Mouse (Mus musculus): Measurements from ENCODE around the gene Fam114a2.
A peak's percentile ranks its signal among the peaks of the same experiment; 100 is the strongest.
"Not testable (repeated sequence)": the region's sequence is repeated elsewhere in the genome, so short reads cannot be mapped to it uniquely, and the experiment has no call there.

Fam114a2 gene

DNA sequence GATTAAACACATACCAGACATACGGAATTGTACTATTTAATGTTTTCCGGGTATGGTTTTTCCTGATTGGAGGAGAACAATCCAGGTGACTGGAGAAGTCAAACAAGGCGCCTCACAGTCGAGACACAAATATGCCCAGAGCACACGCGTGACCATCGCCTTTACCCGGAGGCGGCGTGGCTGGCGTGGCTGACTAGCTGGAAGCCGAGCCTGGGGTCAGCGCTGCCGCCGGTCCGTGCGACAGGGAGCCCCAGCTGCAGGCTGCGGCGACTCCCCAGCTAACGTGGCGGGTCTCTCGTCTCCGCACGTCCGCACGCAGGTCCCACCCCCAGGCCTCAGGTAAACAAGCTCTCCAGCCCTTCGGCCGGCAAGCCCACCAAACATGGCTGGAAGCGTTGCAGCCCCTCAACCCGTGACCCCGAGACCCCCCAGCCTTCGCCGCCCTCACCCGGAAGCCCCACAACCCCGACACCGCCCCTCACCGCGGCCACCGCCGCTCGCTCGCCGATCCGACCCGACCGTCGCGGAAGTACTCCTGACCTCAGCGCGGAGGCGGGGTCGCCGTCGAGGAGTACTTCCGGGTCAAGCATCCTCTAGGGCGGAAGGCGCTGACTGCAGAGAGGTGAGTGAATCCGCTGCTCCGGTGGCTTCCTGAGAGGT, at the start of gene Fam114a2, which contains the start of gene Mfap3:
TSS of gene Fam114a2 (minus strand) at position 527 of the 660 bp plus-strand sequence.
TSS of gene Mfap3 (plus strand) at position 574 of the 660 bp plus-strand sequence.
- peak; percentile 95 for DNase-seq (ENCODE audit: low spot score)

DNA sequence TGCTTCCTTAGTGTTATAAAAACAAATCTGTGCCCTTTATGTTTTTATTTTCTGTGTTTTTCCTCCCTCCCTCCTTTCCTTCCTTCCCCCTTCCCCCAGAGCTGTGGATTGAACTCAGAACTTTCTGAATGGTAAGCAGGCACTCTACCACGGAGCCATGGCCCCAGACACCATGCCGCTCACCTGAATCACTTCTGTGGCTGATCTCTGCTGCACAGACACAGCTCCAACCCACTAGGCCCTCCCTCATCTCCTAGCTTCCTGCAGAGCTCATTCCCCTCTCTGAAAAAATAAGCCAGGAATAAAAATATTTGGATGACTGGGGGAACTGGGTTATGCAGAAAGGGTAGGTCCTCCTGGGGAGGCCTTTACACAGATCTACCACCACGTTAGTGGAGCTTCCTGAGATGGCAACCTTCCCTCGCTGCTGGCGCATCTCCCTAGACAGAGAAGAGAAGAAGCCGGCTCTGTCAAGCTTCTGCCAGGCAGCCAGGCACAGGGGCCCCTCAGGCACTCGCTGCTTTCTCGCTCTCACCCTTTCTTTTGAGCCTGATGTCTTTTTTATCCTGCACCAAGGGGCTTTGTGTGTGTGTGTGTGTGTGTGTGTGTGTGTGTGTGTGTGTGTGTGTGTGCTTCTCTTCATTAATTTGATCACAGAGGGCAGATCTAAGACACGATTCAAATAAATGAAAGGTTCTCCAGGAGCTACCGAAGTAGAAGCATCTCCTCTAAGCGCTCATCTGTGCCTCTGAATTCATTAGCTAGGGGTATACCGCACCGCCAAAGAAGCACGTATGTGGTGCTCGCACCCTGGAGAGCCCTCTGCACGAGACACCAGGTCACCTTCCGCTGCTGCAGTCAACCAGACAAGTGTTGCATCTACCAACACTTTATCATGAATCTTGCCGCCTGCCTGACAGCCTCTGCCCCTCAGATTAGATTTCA, 47.9 kb upstream of the Fam114a2 start:
- no peak for DNase-seq (ENCODE audit: low spot score)

DNA sequence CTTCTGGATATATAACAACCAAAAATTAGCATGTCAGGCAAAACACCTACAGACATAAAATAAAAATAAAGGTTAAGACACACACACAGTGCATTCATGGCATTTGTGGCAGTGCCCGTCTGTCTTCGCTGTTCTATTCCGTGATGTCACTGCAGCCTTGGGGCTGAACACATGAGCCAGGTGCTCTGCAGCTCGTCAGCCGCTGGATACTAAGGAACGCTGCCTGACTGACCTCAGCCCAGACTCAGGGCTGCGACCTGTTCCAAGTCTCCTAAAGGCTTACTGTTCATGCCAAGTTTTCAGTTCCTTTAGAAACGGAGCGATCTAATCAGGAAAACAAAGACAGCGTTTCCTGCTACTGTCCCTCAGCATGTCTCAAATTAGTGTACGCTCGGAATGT, 46.1 kb upstream of the Fam114a2 start:
- DNase-seq (ENCODE audit: low spot score): no peak

DNA sequence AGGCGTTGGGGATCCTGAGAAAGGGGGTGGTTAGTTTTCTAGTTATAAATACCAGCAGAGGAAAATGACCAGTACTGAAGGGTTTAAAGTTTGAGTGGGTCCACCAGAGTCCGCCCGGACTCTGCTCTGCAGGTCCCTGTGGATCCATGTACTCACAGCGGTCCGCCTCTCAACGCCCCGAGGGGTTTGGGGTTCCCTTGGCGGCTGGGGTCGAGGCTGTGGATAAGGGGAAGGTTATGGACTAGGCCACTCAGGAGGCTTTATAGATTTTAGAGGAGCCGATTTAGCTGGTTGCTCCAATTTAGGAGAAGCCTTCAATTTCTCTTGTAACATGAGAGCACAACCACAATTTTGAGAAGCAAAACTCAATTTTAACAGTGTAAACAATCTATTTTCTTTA, 39.5 kb upstream of the Fam114a2 start:
- DNase-seq (ENCODE audit: low spot score): not testable (repeated sequence)

GRCm38 (mm10) chr11:57553015-57553780, 34.8 kb upstream of the Fam114a2 start:
- no peak for DNase-seq (ENCODE audit: low spot score)

DNA sequence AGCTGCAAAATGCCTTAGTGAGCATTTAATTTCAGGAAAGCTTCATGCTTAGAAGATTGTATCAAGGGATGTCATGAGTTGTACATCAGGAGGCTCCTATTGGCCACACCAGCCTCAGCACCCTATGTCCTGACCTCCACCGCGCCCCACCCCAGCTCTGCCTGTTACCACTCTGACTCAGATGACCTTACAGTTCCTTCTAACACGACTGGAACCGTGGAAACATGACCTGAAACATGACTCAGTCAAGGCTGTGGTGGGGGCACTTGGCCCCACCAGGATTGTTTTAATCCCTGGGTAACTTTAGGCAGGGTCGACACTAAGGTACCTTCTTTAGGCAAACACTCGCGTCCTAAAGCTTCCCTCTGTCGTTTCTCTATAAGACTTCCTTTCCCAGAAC, 32.6 kb upstream of the Fam114a2 start:
- no peak for DNase-seq (ENCODE audit: low spot score)

- DNase-seq (ENCODE audit: low spot score): no peak
These were observed 31.8 kb upstream of the Fam114a2 start for GRCm38 (mm10) chr11:57550230-57550629.

DNA sequence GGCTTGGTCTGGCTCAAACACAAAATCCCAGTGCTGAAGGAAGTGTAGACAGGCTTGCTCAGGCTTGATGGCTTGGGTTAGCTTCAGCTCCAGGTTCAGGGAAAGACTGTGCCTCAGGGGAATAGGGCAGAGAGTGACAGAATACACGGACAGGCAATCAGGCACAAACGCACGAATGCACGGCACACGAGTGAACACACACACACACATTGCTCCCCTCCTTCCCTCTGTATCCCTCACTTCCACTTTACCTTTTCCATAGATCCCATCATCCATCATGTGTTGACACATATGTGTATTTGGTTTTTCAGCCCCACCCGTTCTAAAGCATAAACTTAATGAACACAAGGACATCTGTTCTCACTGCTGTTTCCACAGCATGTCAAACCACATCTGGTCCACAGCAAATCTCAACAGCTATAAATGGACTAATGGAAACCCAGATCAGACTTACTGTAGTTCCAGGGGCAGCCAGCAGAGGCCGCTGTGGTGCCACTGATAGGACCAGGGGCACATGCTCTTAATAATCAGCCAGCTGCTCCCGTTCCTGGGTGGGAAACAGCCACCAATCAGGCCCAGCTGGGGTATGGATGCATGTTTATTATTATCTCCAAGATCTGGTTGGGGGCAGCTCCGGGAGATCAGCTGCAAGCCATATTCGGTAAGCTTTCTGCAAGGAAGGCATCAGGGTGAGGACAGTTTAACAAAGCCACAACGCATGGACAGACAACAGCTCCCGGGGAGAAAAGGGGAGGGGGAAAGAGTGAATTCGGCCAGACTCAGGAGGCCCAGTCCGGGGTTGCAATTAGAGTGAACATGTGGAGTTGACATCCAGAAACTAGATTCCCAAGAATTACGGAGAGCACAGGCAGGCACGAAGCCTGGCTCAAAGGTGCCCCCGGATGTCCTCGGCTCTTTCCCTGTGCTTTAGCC, 30.5 kb upstream of the Fam114a2 start:
- DNase-seq (ENCODE audit: low spot score): peak; percentile 81

- no peak for DNase-seq (ENCODE audit: low spot score)
These were observed 22.3 kb upstream of the Fam114a2 start for GRCm38 (mm10) chr11:57540681-57541080.

DNA sequence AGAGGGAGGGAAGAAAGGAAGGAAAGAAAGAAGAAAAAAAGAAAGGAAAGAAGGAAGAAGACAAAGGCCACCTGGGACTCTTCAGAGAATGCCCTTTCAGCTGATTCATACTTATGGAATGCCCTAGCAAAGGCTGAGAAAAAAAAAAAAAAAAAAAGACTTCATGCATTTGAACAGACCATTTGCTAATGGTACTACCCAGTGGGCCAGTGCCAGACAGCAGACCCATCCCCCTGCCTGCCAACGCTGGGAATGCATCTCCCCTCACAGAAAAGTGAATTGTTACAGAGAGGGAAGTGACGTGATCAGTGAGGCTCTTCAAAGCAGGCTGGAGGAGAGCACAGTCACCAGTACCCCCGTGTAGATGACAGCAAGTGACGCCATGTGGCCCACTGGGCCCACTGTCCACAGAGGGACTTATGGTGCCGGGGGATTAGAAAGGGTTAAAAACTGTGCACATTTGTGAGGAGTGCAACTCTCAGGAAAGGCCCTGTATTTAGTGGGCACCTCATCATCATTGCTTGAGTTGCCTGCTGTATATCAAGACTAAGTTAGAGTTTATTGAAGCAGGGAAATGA, 21.5 kb upstream of the Fam114a2 start:
- no peak for DNase-seq (ENCODE audit: low spot score)

DNA sequence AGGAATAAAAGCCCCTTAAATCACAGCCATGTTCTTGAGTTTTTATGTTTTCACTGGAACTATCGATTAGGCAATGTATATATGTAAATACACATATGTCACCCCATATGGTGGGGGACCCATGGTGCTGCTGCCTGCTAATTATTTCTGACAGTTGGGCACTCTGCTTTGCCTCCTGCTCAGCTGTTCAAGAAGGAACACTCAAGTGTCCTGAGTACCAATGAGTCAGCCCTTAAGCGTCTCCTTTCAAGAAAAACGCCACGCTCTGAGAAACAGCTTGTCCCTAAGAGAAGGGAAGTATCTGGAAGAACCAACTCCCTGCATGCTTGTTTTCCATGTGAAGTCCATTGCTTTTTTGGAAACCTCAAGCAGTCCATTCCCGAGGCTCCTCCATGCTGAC, 17.5 kb upstream of the Fam114a2 start:
- DNase-seq (ENCODE audit: low spot score): no peak

DNA sequence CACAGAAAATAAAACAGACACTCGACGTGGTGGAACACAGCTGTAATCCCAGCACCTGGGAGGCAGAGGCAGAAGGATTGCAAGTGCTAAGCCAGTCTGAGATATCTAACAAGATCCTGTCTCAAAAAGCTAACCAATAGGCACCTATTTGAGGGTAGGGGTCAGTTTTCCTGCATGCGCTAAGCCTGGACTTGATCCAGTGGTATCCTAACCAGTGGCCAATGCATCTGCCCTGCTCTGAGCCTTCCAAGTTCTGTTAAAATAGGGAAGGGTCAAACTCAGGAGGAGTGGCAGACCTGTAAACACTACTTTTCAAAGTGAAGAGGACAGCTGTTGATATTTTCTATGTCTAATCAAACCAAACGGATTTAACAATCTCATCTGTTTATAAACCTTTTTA, 13.9 kb upstream of the Fam114a2 start:
- no peak for DNase-seq (ENCODE audit: low spot score)

- DNase-seq (ENCODE audit: low spot score): no peak
These were observed 13.0 kb upstream of the Fam114a2 start for GRCm38 (mm10) chr11:57531300-57531950.

- no peak for DNase-seq (ENCODE audit: low spot score)
These were observed 10.7 kb upstream of the Fam114a2 start for GRCm38 (mm10) chr11:57529111-57529510.

DNA sequence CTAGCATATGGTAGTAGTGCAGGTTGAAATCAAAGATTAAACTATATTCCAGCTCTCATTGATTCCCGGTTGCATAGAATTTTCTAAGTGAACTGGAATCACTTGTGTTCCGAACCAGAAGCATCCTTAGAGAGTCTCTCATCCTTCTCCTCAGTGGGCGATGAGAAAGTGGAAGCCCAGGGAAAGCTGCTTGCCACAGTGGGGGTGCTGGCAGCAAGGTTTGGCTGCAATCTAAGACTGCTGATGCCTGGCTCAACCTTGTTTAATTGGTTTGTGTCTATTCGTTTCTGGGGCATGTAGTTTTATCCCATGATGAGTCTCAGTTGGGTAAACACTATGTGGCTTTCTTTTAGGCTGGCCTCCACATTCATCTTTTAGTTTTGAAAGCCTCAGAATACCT, 9.1 kb upstream of the Fam114a2 start:
- no peak for DNase-seq (ENCODE audit: low spot score)

DNA sequence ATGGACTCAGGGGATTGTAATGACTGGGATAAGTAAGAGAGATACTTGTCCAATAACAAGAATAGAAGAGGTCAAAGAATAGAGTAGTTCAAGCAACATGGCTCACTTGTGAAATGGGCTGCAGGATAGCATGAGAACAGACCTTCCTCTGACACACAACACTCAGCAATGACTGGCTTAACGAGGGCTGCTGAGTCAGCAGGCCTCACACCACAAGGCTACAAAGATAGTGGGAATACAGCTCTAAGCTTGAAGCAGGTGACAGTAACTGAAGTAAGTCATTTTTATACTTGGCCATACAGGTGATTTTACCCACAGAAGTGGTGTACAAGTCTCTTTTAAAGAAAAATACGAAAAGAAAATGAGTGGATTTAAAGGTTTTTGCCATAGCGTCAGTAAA, 7.5 kb upstream of the Fam114a2 start:
- DNase-seq (ENCODE audit: low spot score): no peak

DNA sequence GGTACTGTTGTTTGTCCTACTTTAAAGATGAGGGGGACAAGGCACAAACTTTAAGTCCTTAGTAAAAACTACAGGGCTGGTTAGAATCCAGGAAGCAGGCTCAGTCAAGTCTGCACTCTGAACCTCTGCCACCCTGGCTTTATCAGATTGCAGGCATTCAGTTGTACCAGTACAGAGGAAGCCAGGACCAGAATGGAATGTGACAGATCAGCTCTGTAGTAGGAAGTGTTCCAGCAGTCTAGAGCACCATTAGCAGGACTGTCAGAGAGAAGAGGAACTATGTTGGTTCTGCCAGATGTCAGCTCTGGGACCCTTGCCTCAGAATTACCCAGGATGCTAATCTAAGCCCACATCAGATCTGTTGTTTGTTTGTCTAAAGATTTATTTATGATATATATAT, 6.2 kb upstream of the Fam114a2 start:
- peak; percentile 31 for DNase-seq (ENCODE audit: low spot score)

DNA sequence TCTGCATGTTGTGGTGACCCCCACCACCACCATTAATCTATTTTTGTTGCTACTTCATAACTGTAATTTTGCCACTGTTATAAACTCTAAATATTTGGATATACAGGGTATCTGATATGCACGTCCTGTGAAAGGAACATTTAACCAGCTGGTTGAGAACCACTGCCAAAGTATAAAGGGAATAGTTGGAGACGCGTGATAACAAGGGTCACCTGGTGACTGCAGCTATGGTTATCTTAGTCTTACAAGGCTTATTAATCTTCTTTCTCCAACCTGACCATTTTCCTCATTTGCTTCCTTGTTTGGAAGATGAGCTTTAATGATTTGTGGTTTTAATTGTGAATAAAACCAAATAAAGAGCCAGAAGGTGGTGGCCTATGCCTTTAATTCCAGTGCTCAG, 5.0 kb upstream of the Fam114a2 start:
- DNase-seq (ENCODE audit: low spot score): no peak

DNA sequence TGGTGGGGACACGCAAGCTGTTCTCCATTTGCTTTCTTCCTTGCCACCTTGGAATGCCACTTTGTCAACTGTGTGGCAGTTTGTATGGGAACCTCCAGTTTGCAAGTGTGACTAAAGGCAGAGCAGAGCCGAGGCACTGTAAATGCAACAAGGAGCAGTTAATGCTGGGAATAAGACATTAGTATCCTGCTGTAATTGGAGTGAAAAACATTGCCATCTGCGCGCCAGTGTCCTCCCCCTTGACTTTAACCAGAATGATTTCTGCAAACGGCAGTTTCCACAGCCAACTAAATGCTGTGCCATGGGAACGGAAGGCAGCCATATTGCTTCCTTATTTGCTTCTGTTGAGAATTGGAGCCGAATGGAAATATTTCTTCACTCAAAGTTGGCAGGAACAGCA, 3.6 kb upstream of the Fam114a2 start:
- DNase-seq (ENCODE audit: low spot score): no peak

DNA sequence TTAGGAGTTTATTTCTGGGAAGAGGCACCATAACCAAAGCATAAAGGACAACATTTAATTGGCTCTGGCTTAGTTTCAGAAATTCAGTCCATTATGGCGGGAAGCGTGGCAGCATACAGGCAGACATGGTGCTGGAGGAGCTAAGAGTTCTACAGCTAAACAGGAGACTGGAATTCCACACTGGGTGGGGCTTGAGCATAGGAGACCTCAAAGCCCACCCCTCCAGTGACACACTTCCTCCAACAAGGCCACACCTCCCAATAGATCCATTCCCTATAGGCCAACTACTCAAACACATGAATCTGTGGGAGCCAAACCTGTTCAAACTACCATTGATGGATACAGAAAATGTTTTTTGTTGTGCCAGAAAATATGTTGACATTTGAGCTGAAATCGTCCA, 2.8 kb upstream of the Fam114a2 start:
- DNase-seq (ENCODE audit: low spot score): no peak
